ENCODE assay signal across 1 mouse cellular context in the genomic region with DNA sequence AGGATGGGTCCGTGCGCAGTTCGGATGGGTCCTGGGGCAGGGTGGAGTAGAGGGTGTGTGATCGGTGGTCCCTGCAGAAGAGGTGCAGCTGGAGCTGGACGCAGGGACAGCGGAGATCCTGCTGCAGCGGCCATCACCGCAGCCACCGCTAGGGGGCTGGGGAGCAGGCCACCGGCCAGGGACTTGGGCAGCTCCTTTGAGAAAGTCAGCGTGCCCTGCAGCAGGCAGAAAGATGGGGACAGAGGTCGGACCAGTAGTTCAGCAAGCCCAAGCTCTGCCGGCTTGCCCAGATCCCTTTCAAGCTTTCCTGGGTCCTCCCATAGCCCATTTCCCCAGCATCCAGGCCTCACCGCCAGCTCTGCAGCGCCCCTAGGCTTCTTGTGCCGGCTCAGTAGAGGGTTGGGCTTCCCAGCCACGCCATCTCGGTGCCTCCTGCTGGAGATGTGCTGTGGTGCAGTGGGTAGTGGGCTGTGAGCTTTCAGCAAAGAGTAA.
TF ChIP-seq lines count a peak whose summit lies in the region.

No protein-coding gene starts in this region.

TF ChIP-seq in ES-E14, 5 proteins besides CTCF, POLR2A, EP300 and RAD21:
- TF ChIP-seq ZC3H11A (IDR thresholded peaks at IDR 0.05; ENCODE audit: borderline replicate concordance, low read depth, low read length) (no peak), MAFK (IDR thresholded peaks at IDR 0.05; ENCODE audit: insufficient read depth, low read depth, low read length) (no peak), ZNF384 (IDR thresholded peaks at IDR 0.05; ENCODE audit: low read depth, low read length) (no peak), HCFC1 (IDR thresholded peaks at IDR 0.05; ENCODE audit: borderline replicate concordance, insufficient read depth, low read length) (no peak), CHD2 (IDR thresholded peaks at IDR 0.05; ENCODE audit: low read depth, low read length) (no peak)
TF ChIP-seq in ES-E14: peak in this region for 0.
